Mouse (Mus musculus): ENCODE measurements at regions not wholly inside any gene's neighbourhood (a gene's known extent, or its start where the extent isn't known, plus 50 kb on each side); places are given as distances from the start of the nearest gene placed in this dataset.

- TF ChIP-seq CTCF (IDR thresholded peaks at IDR 0.05; ENCODE audit: extremely low read depth, insufficient read depth, low read length) (no peak), POLR2A (IDR thresholded peaks at IDR 0.05; ENCODE audit: extremely low read depth, insufficient read depth, low read length) (no peak)
These were observed 190.1 kb upstream of the Klf4 start for GRCm38 (mm10) chr4:55722388-55722787.
